In genomic region chr17:57148994-57149803, GRCm38 (mm10) we compare ENCODE assay signal across 8 mouse cellular contexts. TPM values are rescaled to one million over a fixed set of nuclear protein-coding genes. Genes with fewer than 3 reads are reported as not detected.
DNase-seq lines count a peak whose midpoint lies in the region; ATAC-seq and TF ChIP-seq lines count a peak whose summit lies in the region.
"Had no signal": no experiment of that assay in that cellular context is flagged by ENCODE, and none has a peak within 500 bp of the region (broad histone marks: within the 10 kb centered on the region; RNA-seq: fewer than 3 reads in every experiment).

TSS of gene Cd70 (minus strand) at chr17:57149777.

- no peak for DNase-seq in lung, postnatal 10 days
- peak; percentile 44 for DNase-seq in hindbrain, embryonic 10.5 days (ENCODE audit: low spot score)
- DNase-seq in gastrocnemius, postnatal 25 days: no peak
- no peak for DNase-seq in lung, adult 2 months

- no peak for TF ChIP-seq CTCF in lung, adult 2 months (IDR thresholded peaks at IDR 0.05; ENCODE audit: insufficient read depth, low read length)

- H3K9me3 ChIP-seq in lung, embryonic 16.5 days (ENCODE audit: control insufficient read depth, low read length): no peaks in the 10 kb centered on the region
- H3K9me3 ChIP-seq in hindbrain, embryonic 10.5 days: peaks cover 10% of the 10 kb centered on the region
- H3K9me3 ChIP-seq in midbrain, embryonic 16.5 days (replicated peaks; ENCODE audit: control insufficient read depth, low read length, poor library complexity, severe bottlenecking): no peaks in the 10 kb centered on the region

- no peak for ATAC-seq in lung, embryonic 16.5 days (ENCODE audit: low read depth)
- peak; percentile 34 for ATAC-seq in common myeloid progenitor, adult 5-6 weeks (replicated peaks; ENCODE audit: low read depth, poor library complexity, severe bottlenecking)
- peak; percentile 67 for ATAC-seq in midbrain, embryonic 16.5 days

- no peak for TF ChIP-seq POLR2A in lung, adult 2 months (IDR thresholded peaks at IDR 0.05; ENCODE audit: borderline replicate concordance, extremely low read depth, low read depth, low read length)

- H3K27me3 ChIP-seq in lung, embryonic 16.5 days (ENCODE audit: control insufficient read depth, insufficient read depth, low read depth, low read length): peaks cover 35% of the 10 kb centered on the region
- peaks cover 60% of the 10 kb centered on the region for H3K27me3 ChIP-seq in hindbrain, embryonic 10.5 days (ENCODE audit: insufficient read depth, poor library complexity, severe bottlenecking)
- H3K27me3 ChIP-seq in midbrain, embryonic 16.5 days (ENCODE audit: control insufficient read depth, insufficient read depth, low read depth, low read length): peaks cover 18% of the 10 kb centered on the region

- WGBS in lung, embryonic 16.5 days: 2% methylated on average over 38 of the region's 39 CpGs
- WGBS in hindbrain, embryonic 10.5 days: 2% methylated on average over 39 of the region's 39 CpGs
- WGBS in midbrain, embryonic 16.5 days: 3% methylated on average over 39 of the region's 39 CpGs
- 2% methylated on average over 36 of the region's 39 CpGs for WGBS in lung, adult 2 months

- no peaks in the 10 kb centered on the region for H3K36me3 ChIP-seq in lung, embryonic 16.5 days (ENCODE audit: control insufficient read depth, insufficient read depth, low read length)
- no peaks in the 10 kb centered on the region for H3K36me3 ChIP-seq in hindbrain, embryonic 10.5 days
- H3K36me3 ChIP-seq in midbrain, embryonic 16.5 days (ENCODE audit: control insufficient read depth, insufficient read depth, low read length): no peaks in the 10 kb centered on the region

- peak within 1 kb of the TSS; percentile 5; the same call in 1 of the 2 replicates for H3K9ac ChIP-seq in lung, embryonic 16.5 days (ENCODE audit: low read length)
- H3K9ac ChIP-seq in midbrain, embryonic 16.5 days (ENCODE audit: low read depth, low read length): peak within 1 kb of the TSS; percentile 70

- peak within 1 kb of the TSS; percentile 30 for H3K4me3 ChIP-seq in lung, embryonic 16.5 days (ENCODE audit: low read length)
- peak within 1 kb of the TSS; percentile 53 for H3K4me3 ChIP-seq in hindbrain, embryonic 10.5 days
- peak within 1 kb of the TSS; percentile 41 for H3K4me3 ChIP-seq in midbrain, embryonic 16.5 days (ENCODE audit: low read depth, low read length)
- no peak within 1 kb of the TSS for H3K4me3 ChIP-seq in lung, adult 2 months (replicated peaks; ENCODE audit: extremely low read depth, low read depth, low read length)

- H3K27ac ChIP-seq in lung, embryonic 16.5 days (ENCODE audit: low read length): no peak within 1 kb of the TSS
- peak within 1 kb of the TSS; percentile 66 for H3K27ac ChIP-seq in hindbrain, embryonic 10.5 days
- no peak within 1 kb of the TSS for H3K27ac ChIP-seq in midbrain, embryonic 16.5 days (ENCODE audit: low read length)

- H3K4me1 ChIP-seq in lung, embryonic 16.5 days (replicated peaks; ENCODE audit: control insufficient read depth, insufficient read depth, low read length): no peaks in the 10 kb centered on the region; the same call in 1 of the 2 replicates
- H3K4me1 ChIP-seq in hindbrain, embryonic 10.5 days (replicated peaks): peaks cover 11% of the 10 kb centered on the region
- H3K4me1 ChIP-seq in midbrain, embryonic 16.5 days (ENCODE audit: control insufficient read depth, insufficient read depth, low read length): peaks cover 6% of the 10 kb centered on the region; the same call in 1 of the 2 replicates
- H3K4me1 ChIP-seq in lung, adult 2 months (ENCODE audit: control insufficient read depth, insufficient read depth, low read length): no peaks in the 10 kb centered on the region

- H3K4me2 ChIP-seq in lung, embryonic 16.5 days (ENCODE audit: low read depth, low read length): peak within 1 kb of the TSS; percentile 41
- peak within 1 kb of the TSS; percentile 79 for H3K4me2 ChIP-seq in midbrain, embryonic 16.5 days (ENCODE audit: low read length)

RNA-seq across cellular contexts. Expression of gene Cd70, which starts in this region (rescaled TPM):
- not detected in 2 replicates for polyA plus RNA-seq in lung, embryonic 16.5 days (2015; fragmentation: Nextera tagmentation; extraction: Ambion mirVana)
- total RNA-seq in common myeloid progenitor, adult 5-6 weeks (2017): not detected in 2 replicates
- 0.50 TPM in 1 of 2 replicates, not detected in the other for polyA plus RNA-seq in hindbrain, embryonic 10.5 days (2016; fragmentation: Nextera tagmentation; extraction: Ambion mirVana)
- 1.5 and 2.2 TPM in 2 replicates for polyA plus RNA-seq in midbrain, embryonic 16.5 days (2015; fragmentation: Nextera tagmentation; extraction: Ambion mirVana)
- total RNA-seq in gastrocnemius, postnatal 25 days (2021): not detected
- not detected in 2 replicates for polyA plus RNA-seq in lung, adult 2 months (2012; rRNA removed)
- total RNA-seq: neutrophil, adult 5-6 weeks had no signal

Comparison
In these comparisons a context has a peak if more than half of its experiments do, and no peak if none do; other contexts are left out.
1. Peak in ATAC-seq in common myeloid progenitor, adult 5-6 weeks; RNA of the gene not detected or under 1 TPM.
2. Peak in DNase-seq, H3K4me3 ChIP-seq and H3K27ac ChIP-seq in hindbrain, embryonic 10.5 days; RNA of the gene not detected or under 1 TPM.